Mouse (Mus musculus) E14TG2a.4 (cell line): ENCODE measurements around the gene Rps15a.

Source experiments
- CTCF ChIP-seq: conservative IDR thresholded peaks from 2 replicates; pipeline ENCODE4 v1.5.1; 2014; ENCODE audit warnings: low read length
- NANOG ChIP-seq: IDR thresholded peaks from 2 replicates; pipeline ENCODE4 v1.6.1; 2014; ENCODE audit warnings: borderline replicate concordance, low read length, mixed read lengths
- POU5F1 ChIP-seq: IDR thresholded peaks from 2 replicates; pipeline ENCODE4 v1.6.1; 2014; ENCODE audit warnings: low read length, borderline replicate concordance

- TF ChIP-seq CTCF (no peak), POU5F1 (no peak), NANOG (no peak)
Observed at GRCm38 (mm10) chr7:118067261-118067660, 48.7 kb downstream of the Rps15a start.
